Mouse (Mus musculus): ENCODE measurements around the gene Mpo. TPM values are rescaled to one million over a fixed set of nuclear protein-coding genes. Genes with fewer than 3 reads are reported as not detected.

Gene Mpo
- polyA plus RNA-seq, 1 experiment from 2014 or later, result 2.9 TPM

- no peaks in the 10 kb centered on the region for H3K9me3 ChIP-seq (replicated peaks; ENCODE audit: control insufficient read depth, low read length)
- no peak overlapping the region; the same call in 1 of the 2 replicates for H3K9ac ChIP-seq (ENCODE audit: low read length)
- H3K4me2 ChIP-seq (ENCODE audit: low read depth, low read length), result peak overlapping the region; percentile 43
- peak overlapping the region; percentile 16; the same call in 1 of the 2 replicates for H3K4me3 ChIP-seq (ENCODE audit: low read length)
- ATAC-seq (replicated peaks; ENCODE audit: extremely low read depth, insufficient read depth, low FRiP score), result no peak
- 57% methylated on average over 11 of the region's 11 CpGs for WGBS
- peak overlapping the region; percentile 47; the same call in 1 of the 2 replicates for H3K27ac ChIP-seq (ENCODE audit: low read length)
- H3K27me3 ChIP-seq (ENCODE audit: control insufficient read depth, insufficient read depth, low read length), result no peaks in the 10 kb centered on the region
- H3K4me1 ChIP-seq (ENCODE audit: control insufficient read depth, insufficient read depth, low read length), result no peaks in the 10 kb centered on the region
- H3K36me3 ChIP-seq (ENCODE audit: control insufficient read depth, insufficient read depth), result no peaks in the 10 kb centered on the region
Measured at GRCm38 (mm10) chr11:87750043-87750421, 43.3 kb upstream of the Mpo start.

GRCm38 (mm10) chr11:87750521-87750920, 42.9 kb upstream of the Mpo start:
- no peaks in the 10 kb centered on the region for H3K36me3 ChIP-seq (ENCODE audit: control insufficient read depth, insufficient read depth)
- H3K9ac ChIP-seq (ENCODE audit: low read length), result no peak overlapping the region
- peak overlapping the region; percentile 43 for H3K4me2 ChIP-seq (ENCODE audit: low read depth, low read length)
- H3K9me3 ChIP-seq (replicated peaks; ENCODE audit: control insufficient read depth, low read length), result no peaks in the 10 kb centered on the region
- peak overlapping the region; percentile 1; the same call in 1 of the 2 replicates for H3K4me3 ChIP-seq (ENCODE audit: low read length)
- H3K27ac ChIP-seq (ENCODE audit: low read length), result peak overlapping the region; percentile 47; the same call in 1 of the 2 replicates
- 56% methylated on average over 3 of the region's 3 CpGs for WGBS
- H3K27me3 ChIP-seq (ENCODE audit: control insufficient read depth, insufficient read depth, low read length), result no peaks in the 10 kb centered on the region
- H3K4me1 ChIP-seq (ENCODE audit: control insufficient read depth, insufficient read depth, low read length), result no peaks in the 10 kb centered on the region
- ATAC-seq (replicated peaks; ENCODE audit: extremely low read depth, insufficient read depth, low FRiP score), result no peak

- H3K27me3 ChIP-seq (ENCODE audit: control insufficient read depth, insufficient read depth, low read length), result no peaks in the 10 kb centered on the region
- 74% methylated on average over 8 of the region's 8 CpGs for WGBS
- peak overlapping the region; percentile 33 for H3K4me2 ChIP-seq (ENCODE audit: low read depth, low read length)
- H3K9ac ChIP-seq (ENCODE audit: low read length), result no peak overlapping the region
- no peak for ATAC-seq (replicated peaks; ENCODE audit: extremely low read depth, insufficient read depth, low FRiP score)
- H3K9me3 ChIP-seq (replicated peaks; ENCODE audit: control insufficient read depth, low read length), result no peaks in the 10 kb centered on the region
- H3K27ac ChIP-seq (ENCODE audit: low read length), result peak overlapping the region; percentile 49
- H3K36me3 ChIP-seq (ENCODE audit: control insufficient read depth, insufficient read depth), result no peaks in the 10 kb centered on the region
- no peaks in the 10 kb centered on the region for H3K4me1 ChIP-seq (ENCODE audit: control insufficient read depth, insufficient read depth, low read length)
- H3K4me3 ChIP-seq (ENCODE audit: low read length), result peak overlapping the region; percentile 5; the same call in 1 of the 2 replicates
Measured at GRCm38 (mm10) chr11:87751031-87751430, 42.4 kb upstream of the Mpo start.

- Histone ChIP-seq H3K9me3 (replicated peaks; ENCODE audit: control insufficient read depth, low read length) (no peaks in the 10 kb centered on the region), H3K4me1 (ENCODE audit: control insufficient read depth, insufficient read depth, low read length) (no peaks in the 10 kb centered on the region), H3K27me3 (ENCODE audit: control insufficient read depth, insufficient read depth, low read length) (no peaks in the 10 kb centered on the region), H3K27ac (ENCODE audit: low read length) (peak overlapping the region; percentile 63), H3K9ac (ENCODE audit: low read length) (no peak overlapping the region), H3K36me3 (ENCODE audit: control insufficient read depth, insufficient read depth) (no peaks in the 10 kb centered on the region), H3K4me3 (ENCODE audit: low read length) (peak overlapping the region; percentile 5; the same call in 1 of the 2 replicates), H3K4me2 (ENCODE audit: low read depth, low read length) (peak overlapping the region; percentile 33)
- no peak for ATAC-seq (replicated peaks; ENCODE audit: extremely low read depth, insufficient read depth, low FRiP score)
- WGBS, result 42% methylated on average over 4 of the region's 4 CpGs
Measured at GRCm38 (mm10) chr11:87751491-87751966, 41.9 kb upstream of the Mpo start.

DNA sequence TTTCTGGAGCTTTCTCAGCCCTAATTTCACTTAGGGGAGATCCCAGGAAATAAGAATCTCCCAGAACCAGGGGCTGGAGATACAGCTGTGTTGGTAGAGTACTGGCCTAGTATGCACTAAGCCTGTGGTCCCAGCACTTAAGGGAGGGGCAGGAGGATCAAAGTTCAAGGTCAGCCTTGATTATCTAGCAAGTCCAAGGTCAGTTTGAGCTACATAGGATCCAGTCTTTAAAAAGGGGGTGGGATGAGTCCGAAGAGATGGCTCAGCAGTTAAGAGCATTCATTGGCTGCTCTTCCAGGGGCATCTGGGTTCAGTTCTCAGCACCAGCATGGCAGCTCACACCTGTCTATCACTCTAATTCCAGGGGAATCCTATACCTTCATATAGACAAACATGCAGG, 41.1 kb upstream of the Mpo start:
- Histone ChIP-seq H3K4me1 (ENCODE audit: control insufficient read depth, insufficient read depth, low read length) (no peaks in the 10 kb centered on the region), H3K27ac (ENCODE audit: low read length) (peak overlapping the region; percentile 63), H3K4me2 (ENCODE audit: low read depth, low read length) (peak overlapping the region; percentile 35), H3K9me3 (replicated peaks; ENCODE audit: control insufficient read depth, low read length) (no peaks in the 10 kb centered on the region), H3K36me3 (ENCODE audit: control insufficient read depth, insufficient read depth) (no peaks in the 10 kb centered on the region), H3K4me3 (ENCODE audit: low read length) (peak overlapping the region; percentile 14; the same call in 1 of the 2 replicates), H3K9ac (ENCODE audit: low read length) (no peak overlapping the region), H3K27me3 (ENCODE audit: control insufficient read depth, insufficient read depth, low read length) (no peaks in the 10 kb centered on the region)
- ATAC-seq (replicated peaks; ENCODE audit: extremely low read depth, insufficient read depth, low FRiP score), result no peak
- 76% methylated on average over 1 of the region's 1 CpGs for WGBS

DNA sequence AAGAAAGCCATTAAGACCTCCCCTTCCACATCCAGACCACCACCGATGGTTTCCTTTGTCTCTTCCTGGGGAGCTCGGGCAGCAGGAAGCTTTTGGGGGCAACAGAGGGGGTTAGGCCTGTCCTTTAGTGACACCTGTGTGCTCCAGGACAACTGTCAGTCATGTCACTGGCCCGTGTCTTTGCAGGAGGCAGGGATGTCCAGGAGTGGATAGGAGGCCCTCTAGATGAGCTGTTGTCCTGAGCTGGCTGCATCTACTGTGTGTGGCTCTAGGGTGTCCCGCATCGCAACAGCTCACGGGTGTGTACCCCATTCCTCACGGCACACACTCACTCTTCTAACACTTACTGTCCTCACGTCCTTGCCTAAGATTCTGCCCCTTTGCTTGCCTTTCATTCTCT, 40.1 kb upstream of the Mpo start:
- H3K9me3 ChIP-seq (replicated peaks; ENCODE audit: control insufficient read depth, low read length), result no peaks in the 10 kb centered on the region
- H3K36me3 ChIP-seq (ENCODE audit: control insufficient read depth, insufficient read depth), result no peaks in the 10 kb centered on the region
- no peaks in the 10 kb centered on the region for H3K27me3 ChIP-seq (ENCODE audit: control insufficient read depth, insufficient read depth, low read length)
- no peak overlapping the region for H3K27ac ChIP-seq (ENCODE audit: low read length)
- H3K4me2 ChIP-seq (ENCODE audit: low read depth, low read length), result no peak overlapping the region
- no peak overlapping the region for H3K4me3 ChIP-seq (ENCODE audit: low read length)
- ATAC-seq (replicated peaks; ENCODE audit: extremely low read depth, insufficient read depth, low FRiP score), result no peak
- H3K4me1 ChIP-seq (ENCODE audit: control insufficient read depth, insufficient read depth, low read length), result no peaks in the 10 kb centered on the region
- WGBS, result 70% methylated on average over 8 of the region's 8 CpGs
- H3K9ac ChIP-seq (ENCODE audit: low read length), result no peak overlapping the region

GRCm38 (mm10) chr11:87753891-87754501, 39.4 kb upstream of the Mpo start:
- Histone ChIP-seq H3K36me3 (ENCODE audit: control insufficient read depth, insufficient read depth) (no peaks in the 10 kb centered on the region), H3K4me1 (ENCODE audit: control insufficient read depth, insufficient read depth, low read length) (no peaks in the 10 kb centered on the region), H3K27ac (ENCODE audit: low read length) (0 out of 2 replicates have a peak overlapping the region, but pooled peaks have one; percentile 33), H3K9ac (ENCODE audit: low read length) (no peak overlapping the region), H3K4me3 (ENCODE audit: low read length) (no peak overlapping the region), H3K27me3 (ENCODE audit: control insufficient read depth, insufficient read depth, low read length) (no peaks in the 10 kb centered on the region), H3K9me3 (replicated peaks; ENCODE audit: control insufficient read depth, low read length) (no peaks in the 10 kb centered on the region), H3K4me2 (ENCODE audit: low read depth, low read length) (peak overlapping the region; percentile 32; the same call in 1 of the 2 replicates)
- WGBS, result 71% methylated on average over 5 of the region's 5 CpGs
- ATAC-seq (replicated peaks; ENCODE audit: extremely low read depth, insufficient read depth, low FRiP score), result no peak

DNA sequence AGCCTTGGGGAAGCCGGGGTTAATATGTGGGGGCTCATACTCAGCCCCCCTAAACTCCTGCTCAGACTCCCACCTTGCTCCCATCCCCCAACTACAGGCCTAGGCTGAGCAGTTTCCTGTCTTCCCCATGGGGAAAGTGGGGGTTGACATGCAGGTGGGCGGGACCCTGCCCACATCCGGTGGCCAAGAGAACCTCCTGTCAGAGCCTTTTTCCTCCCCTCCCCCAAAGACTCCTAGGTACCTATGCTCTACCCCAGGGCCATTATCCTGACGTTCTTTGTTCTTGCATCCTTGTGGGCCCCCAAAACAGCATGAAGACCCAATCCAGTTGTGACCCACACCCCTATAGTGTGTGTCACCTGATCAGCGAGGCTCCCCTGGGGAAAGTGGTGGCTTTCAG, 38.8 kb upstream of the Mpo start:
- peaks cover 3% of the 10 kb centered on the region; the same call in 1 of the 2 replicates for H3K27me3 ChIP-seq (ENCODE audit: control insufficient read depth, insufficient read depth, low read length)
- H3K4me1 ChIP-seq (ENCODE audit: control insufficient read depth, insufficient read depth, low read length), result no peaks in the 10 kb centered on the region
- H3K9ac ChIP-seq (ENCODE audit: low read length), result no peak overlapping the region
- ATAC-seq (replicated peaks; ENCODE audit: extremely low read depth, insufficient read depth, low FRiP score), result peak; percentile 35; the same call in 1 of the 2 replicates
- H3K27ac ChIP-seq (ENCODE audit: low read length), result peak overlapping the region; percentile 37
- 60% methylated on average over 5 of the region's 5 CpGs for WGBS
- peak overlapping the region; percentile 25 for H3K4me3 ChIP-seq (ENCODE audit: low read length)
- peak overlapping the region; percentile 32 for H3K4me2 ChIP-seq (ENCODE audit: low read depth, low read length)
- H3K36me3 ChIP-seq (ENCODE audit: control insufficient read depth, insufficient read depth), result no peaks in the 10 kb centered on the region
- no peaks in the 10 kb centered on the region for H3K9me3 ChIP-seq (replicated peaks; ENCODE audit: control insufficient read depth, low read length)

GRCm38 (mm10) chr11:87755360-87756017, 37.9 kb upstream of the Mpo start:
- Histone ChIP-seq H3K4me1 (ENCODE audit: control insufficient read depth, insufficient read depth, low read length) (0 out of 2 replicates have a peak, but pooled peaks cover 2% of the 10 kb centered on the region), H3K9me3 (replicated peaks; ENCODE audit: control insufficient read depth, low read length) (no peaks in the 10 kb centered on the region), H3K4me2 (ENCODE audit: low read depth, low read length) (no peak overlapping the region; the same call in 1 of the 2 replicates), H3K9ac (ENCODE audit: low read length) (no peak overlapping the region), H3K27me3 (ENCODE audit: control insufficient read depth, insufficient read depth, low read length) (peaks cover 12% of the 10 kb centered on the region), H3K27ac (ENCODE audit: low read length) (peak overlapping the region; percentile 17; the same call in 1 of the 2 replicates), H3K4me3 (ENCODE audit: low read length) (peak overlapping the region; percentile 47), H3K36me3 (ENCODE audit: control insufficient read depth, insufficient read depth) (no peaks in the 10 kb centered on the region)
- peak; percentile 35 for ATAC-seq (replicated peaks; ENCODE audit: extremely low read depth, insufficient read depth, low FRiP score)
- WGBS, result 62% methylated on average over 17 of the region's 17 CpGs

Measured in heart, embryonic 16.5 days (tissue).